Mouse (Mus musculus): Measurements from ENCODE around the gene Inca1.

DNA sequence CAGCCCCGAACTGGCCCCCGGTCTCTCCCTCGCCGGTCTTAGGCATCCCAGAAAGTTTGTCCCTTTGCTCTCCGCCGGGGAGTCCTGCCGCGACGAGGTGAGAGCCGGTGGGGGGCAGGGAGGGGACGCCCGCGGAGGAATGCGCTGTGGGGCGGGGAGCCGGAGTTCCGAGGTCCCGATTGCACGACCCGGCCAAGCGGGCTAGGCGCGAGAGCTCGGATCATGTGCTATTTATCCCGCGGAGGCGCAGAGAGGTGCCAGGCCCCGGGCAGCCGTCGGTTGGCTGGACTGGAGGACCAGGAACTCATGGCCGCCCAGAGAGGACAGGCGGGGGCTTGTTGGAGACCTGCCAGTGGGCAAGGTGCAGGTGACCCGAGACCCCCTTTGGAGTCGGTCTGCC is 658 bp upstream of the Inca1 start:
- TF ChIP-seq CTCF (IDR thresholded peaks at IDR 0.05; ENCODE audit: low read depth) (no peak), EP300 (IDR thresholded peaks at IDR 0.05; ENCODE audit: low read depth) (no peak; the same call in 1 of the 2 replicates)
